Mouse (Mus musculus): Measurements from ENCODE around the gene Tmem145.

The Tmem145 gene

DNA sequence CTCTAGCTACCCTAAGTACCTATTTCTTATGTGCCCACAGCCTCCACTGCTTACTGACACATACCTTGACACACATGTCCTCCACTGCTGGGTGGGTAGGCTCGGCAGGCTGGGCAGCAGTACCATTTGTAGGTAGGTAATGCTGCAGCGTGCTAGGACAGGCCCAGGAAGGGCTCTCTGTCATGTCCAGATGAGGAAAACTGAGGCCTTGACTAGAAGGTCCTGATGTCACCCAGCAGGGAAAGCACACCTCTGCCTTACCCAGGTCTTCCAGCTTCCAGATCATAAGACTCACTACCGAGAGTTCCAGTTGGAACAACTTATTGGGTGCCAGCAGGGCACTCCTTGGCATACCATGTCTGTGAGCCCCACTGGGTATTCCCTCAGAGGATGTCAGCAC, 30.9 kb upstream of the Tmem145 start:
- in situ Hi-C loops (cut with MboI; ENCODE audit: unreplicated experiment in 2 of 2), result loop anchor here (5.0 to 25.0 kb wide), 5 partner anchors 33 to 713 kb away; partner anchors contain the start of gene Gsk3a (in 1 of the 2)

DNA sequence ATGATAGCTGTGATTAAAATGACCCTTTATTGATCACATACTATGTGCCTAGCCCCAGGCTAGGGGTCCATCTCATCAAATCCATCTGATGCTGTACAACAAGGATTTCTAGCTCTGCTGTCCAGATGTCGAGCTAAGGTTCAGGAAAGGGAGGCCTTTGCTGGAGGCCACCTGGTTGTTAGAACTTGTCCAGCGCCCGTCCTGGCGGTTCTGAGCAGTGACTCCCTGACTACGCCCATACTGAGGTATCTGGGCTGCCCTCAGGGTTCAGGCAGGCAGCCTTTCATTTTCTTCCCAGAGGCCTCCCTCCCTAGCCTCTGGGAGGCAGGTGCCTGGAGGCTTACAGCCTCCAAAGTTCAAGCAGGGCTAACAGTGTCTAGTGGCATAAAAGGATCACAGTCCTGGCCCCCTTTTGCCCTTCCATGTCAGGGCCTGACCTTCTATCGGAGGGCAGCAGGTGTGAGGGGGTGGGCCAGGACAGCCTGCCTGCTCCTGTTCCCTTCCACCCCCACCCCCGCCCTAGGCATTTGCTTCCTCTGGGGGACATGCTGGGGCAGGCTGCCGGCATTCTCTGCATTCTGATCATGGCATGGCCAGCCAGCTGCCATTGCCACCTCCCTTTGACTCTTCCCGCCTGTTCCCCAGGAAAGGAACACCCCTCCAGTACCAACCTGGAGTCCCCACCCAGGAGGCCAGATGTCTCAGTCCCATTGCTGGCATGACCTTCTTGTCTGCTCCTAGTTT, 30.2 kb upstream of the Tmem145 start:
- in situ Hi-C loops (cut with MboI; ENCODE audit: unreplicated experiment in 2 of 2), result loop anchor here (5.0 to 25.0 kb wide), 5 partner anchors 33 to 713 kb away; partner anchors contain the start of gene Gsk3a (in 1 of the 2)

DNA sequence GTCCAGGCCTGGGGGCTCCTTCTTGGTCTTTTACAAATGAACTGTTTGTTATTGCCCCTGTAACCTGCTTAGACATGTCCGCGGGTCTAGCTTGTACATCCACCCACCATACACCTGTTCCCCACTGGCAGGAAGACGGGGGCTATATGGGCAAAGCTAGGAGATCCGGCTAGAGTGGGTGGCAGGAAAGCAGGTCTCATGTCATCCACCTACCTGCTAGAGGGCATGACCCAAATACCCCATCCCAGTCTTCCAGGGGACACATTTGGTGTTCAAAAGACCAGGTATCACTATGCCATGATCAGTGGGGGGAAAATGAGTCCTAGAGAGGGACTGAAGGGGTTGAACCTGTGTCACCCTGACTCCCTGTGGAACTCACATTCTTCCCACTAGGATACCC, 28.5 kb upstream of the Tmem145 start:
- in situ Hi-C loops (cut with MboI; ENCODE audit: unreplicated experiment in 2 of 2), result loop anchor here (5.0 to 25.0 kb wide), 5 partner anchors 35 to 715 kb away; partner anchors contain the start of gene Gsk3a (in 1 of the 2)

DNA sequence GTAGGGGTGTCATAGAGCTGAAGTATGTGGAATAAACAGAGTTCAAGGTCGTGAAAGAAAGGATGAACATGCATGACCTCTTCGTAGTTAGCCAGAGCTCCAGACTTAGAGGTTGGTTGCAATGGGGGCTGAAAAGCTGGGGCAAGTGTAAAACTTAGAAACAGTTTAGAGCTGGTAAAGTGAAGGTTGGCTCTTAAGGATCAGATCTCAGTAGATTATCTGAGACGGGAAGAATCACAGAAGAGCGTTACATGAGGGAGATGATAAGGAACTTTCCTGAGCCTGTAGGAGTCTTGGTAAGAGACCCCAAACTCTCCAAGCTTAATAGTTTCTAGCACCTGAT, 27.9 kb upstream of the Tmem145 start:
- in situ Hi-C loops (cut with MboI; ENCODE audit: unreplicated experiment in 2 of 2), result loop anchor here (5.0 to 25.0 kb wide), 5 partner anchors 36 to 716 kb away; partner anchors contain the start of gene Gsk3a (in 1 of the 2)

DNA sequence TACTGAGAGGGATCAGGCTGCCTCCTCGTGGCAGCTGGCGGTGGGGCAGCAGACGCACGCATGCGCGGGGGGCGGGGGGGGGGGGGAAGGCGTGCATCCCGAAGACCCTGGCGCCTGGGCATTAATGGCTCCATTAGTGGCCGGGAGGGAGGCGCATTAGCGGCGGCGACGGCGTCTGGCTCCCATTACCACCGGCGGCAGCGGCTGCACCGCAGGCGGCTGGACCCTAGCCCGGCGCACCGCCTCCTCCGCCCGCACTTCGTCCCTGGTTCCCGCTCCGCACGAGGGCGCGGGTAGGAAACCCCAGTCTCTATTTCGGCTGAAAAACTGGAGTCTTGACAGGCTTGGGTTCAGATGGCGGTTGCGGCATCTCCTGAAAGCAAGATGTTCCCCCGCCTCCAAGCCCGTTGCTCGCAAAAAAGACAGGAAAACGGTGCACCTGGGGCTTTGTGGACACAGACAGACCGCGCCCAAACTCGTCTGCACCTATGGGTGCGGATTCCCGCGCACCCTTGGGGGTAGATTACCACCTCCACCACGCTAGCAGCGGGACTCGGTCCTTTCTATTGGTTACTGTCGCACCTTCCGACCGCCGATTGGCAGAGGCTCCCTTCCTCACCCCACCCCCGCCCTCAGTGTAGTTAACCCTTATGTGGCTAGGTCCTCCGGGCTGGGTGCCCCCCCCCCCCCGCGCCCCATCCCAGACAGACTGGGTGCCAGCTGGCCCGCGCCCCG, 27.4 kb upstream of the Tmem145 start:
- in situ Hi-C loops (cut with MboI; ENCODE audit: unreplicated experiment in 2 of 2), result loop anchor here (5.0 to 25.0 kb wide), 5 partner anchors 36 to 716 kb away; partner anchors contain the start of gene Gsk3a (in 1 of the 2)

DNA sequence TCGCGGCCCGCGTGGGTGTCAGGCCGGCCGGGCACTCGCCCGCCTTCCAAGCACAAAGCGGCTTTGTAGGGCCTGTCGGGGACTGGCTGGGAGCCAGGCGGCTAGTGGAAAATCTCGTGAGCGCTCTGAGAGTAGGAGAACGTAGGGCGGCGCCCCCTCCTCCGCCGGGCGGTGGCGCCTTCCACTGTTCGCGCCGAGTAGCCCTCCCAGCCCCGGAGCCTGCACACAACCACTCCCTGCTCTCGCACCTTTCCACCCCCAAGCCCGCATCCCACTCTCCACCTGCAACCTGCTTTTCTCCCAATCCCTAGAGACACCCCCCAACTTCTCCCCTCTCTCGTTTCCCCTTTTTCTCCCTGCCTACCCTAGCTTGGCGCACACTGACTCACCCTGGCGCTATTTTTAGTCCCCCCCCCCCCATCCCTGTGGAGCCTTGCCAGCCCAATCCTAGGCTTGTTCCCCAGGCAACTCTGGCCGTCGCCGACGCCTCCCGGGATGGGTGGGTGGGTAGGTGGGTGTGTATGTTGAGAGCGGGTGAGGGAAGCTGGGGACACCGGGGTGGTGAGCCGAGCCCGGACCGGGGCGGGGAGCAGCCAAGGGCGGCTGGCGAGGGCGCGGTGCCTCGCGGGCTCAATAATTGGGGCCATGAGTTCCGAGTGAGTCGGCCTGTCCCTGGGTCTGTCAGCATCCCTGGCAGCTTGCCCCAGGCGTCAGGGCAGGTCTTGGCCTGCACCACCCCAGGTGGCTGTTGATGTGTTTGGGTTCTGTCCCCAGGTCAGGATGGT, 26.6 kb upstream of the Tmem145 start:
- in situ Hi-C loops (cut with MboI; ENCODE audit: unreplicated experiment in 2 of 2), result loop anchor here (5.0 to 25.0 kb wide), 5 partner anchors 37 to 717 kb away; partner anchors contain the start of gene Gsk3a (in 1 of the 2)

DNA sequence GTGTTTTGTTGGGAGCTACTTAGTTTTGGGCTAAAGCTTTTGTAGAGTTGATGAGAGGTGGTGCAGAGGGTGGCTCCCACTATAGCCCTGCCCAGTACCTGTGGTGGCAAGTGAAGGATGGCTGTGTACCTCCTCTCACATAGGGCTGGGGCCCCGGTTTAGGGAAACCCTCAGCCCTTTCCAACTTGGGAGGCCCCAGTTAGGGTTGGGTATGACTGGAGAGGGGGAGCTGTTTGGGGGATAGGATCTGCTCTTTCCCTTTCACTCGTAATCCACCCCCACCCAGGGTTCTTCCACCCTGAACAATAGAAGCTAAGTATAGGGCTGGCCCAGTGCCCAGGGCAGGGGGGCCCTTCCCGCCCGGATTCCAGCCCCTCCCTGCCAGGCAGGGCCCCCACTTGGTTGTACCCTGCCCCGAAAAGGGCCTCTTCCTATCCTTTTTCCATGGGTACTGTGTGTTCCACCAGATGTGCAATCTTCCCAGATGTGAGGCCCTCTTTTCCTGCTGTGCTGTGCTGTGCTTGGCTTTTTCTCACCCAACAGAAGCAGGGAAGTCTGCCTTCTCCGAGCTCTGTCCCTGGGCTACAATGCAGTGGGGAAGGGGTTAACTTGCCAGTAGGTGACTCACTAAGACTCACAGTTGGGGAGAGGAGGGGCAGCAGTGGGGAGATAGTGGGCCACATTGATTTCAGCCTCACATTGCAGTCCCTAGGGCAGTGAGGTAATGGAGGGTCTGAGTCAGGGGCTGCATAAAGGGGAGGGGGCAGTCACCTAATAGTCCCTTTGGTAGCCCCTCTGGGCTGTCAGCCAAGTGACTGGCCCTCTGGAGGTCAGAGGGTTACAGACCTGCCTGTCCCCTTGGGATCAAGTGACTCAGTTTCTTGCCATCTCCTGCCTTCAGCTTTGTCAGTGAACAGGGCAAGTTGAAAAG, 25.8 kb upstream of the Tmem145 start:
- in situ Hi-C loops (cut with MboI; ENCODE audit: unreplicated experiment in 2 of 2), result loop anchor here (5.0 to 25.0 kb wide), 6 partner anchors 37 to 718 kb away; partner anchors contain the start of genes Megf8 (in 2 of the 2) and Gsk3a (in 1 of the 2)

DNA sequence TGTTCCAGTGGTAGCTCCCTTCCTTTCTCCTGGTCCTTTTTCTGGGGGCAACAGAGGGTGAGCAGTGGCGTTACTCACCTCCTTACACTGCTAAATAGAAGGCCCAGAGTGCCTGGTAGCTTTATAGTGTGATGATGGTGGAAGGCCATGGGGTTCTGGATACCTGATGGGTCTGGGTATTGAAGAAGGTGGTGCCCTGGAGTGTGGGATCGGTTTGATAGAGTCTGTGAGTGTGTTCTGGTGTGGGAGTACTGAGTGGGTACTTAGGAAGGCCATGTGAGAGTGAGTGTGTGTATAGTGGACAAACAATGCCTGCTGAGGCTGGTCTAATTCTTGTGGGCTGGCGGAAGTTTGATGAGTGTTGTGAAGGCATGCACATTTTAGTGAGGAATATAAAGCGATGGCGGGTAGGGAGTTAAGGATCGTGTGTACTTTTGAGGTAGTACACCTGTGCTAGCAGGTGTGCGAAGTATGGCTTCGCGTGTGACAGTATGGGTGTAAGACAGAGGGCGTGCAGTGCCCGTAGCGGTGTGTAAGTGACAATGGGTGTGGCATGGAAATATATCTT, 24.7 kb upstream of the Tmem145 start:
- in situ Hi-C loops (cut with MboI; ENCODE audit: unreplicated experiment in 2 of 2), result loop anchor here (5.0 to 25.0 kb wide), 2 partner anchors 36 to 719 kb away; partner anchors contain the start of gene Megf8 (in 2 of the 2)

DNA sequence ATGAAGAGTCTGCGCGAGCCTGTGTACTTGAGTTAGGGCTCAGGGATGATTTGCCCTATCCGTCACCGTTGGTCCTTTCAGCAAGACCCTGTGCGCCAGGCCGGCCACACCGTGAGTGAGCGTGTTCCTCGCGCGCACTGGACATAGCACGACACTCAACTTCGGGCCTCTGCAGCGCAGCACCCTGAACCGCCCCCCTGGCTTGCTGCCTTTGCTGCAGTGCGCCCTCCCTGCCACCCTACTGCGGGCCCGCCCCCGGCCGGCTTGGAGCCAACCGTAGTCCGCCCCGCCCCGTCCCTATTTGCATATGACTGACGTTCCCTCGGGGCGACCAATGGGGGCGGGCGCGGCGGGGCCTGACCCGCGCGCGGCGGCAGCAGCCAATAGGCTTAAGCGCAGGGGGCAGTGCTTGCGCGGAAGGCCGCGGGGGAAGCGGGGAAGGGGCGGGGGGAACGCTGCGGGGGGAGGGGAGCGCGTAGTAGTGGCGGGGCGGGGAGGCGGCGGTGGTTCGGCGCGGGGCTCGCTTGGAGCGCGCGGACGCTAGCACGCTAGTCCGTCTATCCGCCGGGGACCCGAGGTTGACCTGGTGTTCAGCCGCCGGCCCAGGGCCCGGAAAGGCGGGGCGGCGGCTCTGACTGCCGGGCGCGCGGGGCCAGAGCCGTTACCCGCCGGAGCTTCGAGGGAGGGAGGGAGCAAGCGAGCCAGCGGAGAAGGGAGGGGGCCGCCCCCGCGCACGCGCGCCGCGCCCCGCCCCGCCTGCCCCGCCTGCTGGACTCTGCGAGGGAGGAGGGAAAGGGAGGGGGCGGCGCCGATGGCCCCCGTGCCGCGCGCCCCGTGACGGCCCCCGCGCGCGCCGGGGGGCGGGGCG, 23.9 kb upstream of the Tmem145 start:
- in situ Hi-C loops (cut with MboI; ENCODE audit: unreplicated experiment in 2 of 2), result loop anchor here (5.0 to 25.0 kb wide), 2 partner anchors 35 to 720 kb away; partner anchors contain the start of gene Megf8 (in 2 of the 2)

DNA sequence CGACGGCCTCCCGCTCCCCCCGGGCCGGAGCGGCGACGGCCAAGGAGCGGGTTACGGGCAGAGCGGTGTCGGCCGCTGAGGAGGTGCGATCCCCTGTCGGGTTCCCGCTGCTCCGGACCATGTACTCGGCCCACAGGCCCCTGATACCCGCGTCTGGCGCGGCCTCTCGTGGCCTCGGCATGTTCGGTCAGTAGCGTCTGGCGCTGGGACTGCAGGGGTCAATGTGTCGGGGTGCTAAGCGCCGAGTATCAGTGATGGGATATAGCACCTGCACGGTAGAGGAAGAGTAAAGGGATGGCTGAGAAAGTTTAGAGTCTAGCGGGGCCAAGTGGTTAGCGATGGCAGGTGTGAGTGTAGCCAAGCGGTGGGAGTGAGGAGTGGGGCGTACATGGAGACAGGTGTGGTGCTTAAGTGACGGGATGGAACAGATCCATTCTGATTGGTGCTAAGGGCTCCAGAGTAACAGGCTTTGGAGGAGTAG, 23.1 kb upstream of the Tmem145 start:
- in situ Hi-C loops (cut with MboI; ENCODE audit: unreplicated experiment in 2 of 2), result loop anchor here (5.0 to 25.0 kb wide), 2 partner anchors 35 to 720 kb away; partner anchors contain the start of gene Megf8 (in 2 of the 2)

DNA sequence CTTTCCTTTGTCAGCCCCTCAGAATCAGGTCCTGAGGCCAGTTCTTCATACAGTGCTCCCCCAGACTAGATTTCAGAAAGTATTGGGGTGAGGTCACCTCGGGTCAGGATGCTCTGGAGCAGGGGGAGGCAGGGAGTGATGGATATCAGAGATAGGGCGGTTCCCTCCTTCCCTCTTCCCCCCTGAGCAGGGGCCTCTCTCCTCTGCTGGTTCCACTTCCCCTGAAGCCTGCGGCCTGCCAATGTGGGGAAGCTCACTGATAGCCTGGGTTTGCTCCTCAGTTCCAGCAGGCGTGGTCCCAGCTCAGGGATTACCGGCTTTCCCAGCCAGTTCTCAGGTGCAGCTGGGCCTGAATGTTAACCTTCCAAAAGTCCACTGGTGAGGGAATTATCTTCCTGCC, 22.3 kb upstream of the Tmem145 start:
- in situ Hi-C loops (cut with MboI; ENCODE audit: unreplicated experiment in 2 of 2), result loop anchor here (5.0 to 25.0 kb wide), 2 partner anchors 34 to 721 kb away; partner anchors contain the start of gene Megf8 (in 2 of the 2)

DNA sequence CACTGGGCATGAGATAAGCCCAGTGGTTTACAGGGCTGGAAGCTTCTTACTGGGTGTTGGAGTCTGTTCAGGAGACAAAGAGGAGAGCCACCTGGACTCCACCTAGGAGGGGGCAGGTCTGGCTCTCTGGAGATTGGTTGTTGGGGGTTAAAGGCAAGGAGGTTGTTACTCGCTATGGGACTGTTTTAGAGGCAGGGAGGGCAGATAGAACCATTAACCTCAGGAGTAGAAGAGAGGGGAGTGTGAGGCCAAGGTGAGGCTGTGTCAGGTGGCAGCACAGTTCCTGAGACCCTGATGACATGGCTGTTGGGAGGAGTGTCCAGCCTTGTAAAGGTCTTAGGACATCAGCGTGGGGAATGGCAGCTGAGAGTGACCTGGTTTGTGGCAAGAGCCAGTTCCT, 21.7 kb upstream of the Tmem145 start:
- in situ Hi-C loops (cut with MboI; ENCODE audit: unreplicated experiment in 2 of 2), result loop anchor here (5.0 to 25.0 kb wide), 2 partner anchors 33 to 722 kb away; partner anchors contain the start of gene Megf8 (in 2 of the 2)

DNA sequence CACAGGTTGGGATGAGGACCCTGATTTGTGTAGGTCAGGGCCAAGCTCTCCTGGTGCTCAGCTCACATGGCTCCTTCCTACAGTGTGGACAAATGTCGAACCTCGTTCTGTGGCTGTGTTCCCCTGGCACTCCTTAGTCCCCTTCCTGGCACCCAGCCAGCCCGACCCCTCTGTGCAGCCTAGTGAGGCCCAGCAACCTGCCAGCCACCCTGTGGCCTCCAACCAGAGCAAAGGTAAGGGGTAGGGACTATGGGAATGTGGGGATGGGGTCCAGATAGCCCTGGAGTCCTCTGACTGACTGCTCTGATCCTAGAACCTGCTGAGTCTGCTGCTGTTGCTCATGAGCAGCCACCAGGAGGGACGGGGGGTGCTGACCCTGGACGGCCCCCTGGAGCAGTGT, 21.1 kb upstream of the Tmem145 start:
- in situ Hi-C loops (cut with MboI; ENCODE audit: unreplicated experiment in 2 of 2), result loop anchor here (5.0 to 25.0 kb wide), 2 partner anchors 33 to 722 kb away; partner anchors contain the start of gene Megf8 (in 2 of the 2)

DNA sequence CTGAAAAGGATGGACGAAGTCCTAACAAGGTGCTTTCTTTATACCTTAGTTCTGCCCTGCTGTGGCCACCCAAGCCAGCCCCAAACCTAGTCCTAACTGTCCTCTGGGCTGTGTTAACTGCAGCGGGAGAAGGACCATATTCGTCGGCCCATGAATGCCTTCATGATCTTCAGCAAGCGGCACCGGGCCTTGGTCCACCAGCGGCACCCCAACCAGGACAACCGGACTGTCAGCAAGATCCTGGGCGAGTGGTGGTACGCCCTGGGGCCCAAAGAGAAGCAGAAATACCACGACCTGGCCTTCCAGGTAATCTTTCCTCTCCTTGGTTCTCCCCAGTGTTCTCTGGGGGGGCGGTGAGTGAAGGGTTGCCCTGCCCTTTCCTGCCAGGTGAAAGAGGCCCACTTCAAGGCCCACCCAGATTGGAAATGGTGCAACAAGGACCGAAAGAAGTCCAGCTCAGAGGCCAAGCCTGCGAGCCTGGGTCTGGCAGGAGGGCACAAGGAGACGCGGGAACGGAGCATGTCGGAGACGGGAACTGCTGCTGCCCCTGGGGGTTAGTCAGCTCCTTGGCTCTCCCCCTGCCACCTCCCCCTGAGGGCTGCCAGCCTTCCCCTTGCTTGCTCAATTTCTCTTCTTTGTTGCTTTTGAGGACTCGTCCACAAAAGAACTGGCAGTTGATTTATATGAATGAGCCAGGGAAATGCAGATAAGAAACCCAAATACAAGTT, 20.2 kb upstream of the Tmem145 start:
- in situ Hi-C loops (cut with MboI; ENCODE audit: unreplicated experiment in 2 of 2), result loop anchor here in 1 of 2 experiments (25.0 kb wide), 1 partner anchor 723 kb away; no protein-coding TSS in a partner anchor

DNA sequence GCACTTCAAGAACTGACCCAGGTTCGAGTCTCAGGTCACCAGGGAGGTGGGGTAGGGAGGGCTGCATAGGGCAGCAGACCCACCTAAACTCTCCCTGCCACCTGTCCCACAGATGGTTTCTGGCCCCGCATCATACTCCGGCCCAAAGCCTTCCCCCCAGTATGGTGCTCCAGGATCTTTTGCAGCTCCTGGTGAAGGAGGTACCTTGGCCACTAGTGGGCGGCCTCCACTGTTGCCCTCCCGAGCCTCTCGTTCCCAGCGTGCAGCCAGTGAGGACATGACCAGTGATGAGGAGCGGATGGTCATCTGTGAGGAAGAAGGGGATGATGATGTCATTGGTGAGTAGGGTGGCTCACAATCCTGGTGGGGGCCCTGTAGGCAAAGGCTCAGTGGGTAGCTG, 18.9 kb upstream of the Tmem145 start:
- in situ Hi-C loops (cut with MboI; ENCODE audit: unreplicated experiment in 2 of 2), result loop anchor here in 1 of 2 experiments (25.0 kb wide), 1 partner anchor 725 kb away; no protein-coding TSS in a partner anchor

DNA sequence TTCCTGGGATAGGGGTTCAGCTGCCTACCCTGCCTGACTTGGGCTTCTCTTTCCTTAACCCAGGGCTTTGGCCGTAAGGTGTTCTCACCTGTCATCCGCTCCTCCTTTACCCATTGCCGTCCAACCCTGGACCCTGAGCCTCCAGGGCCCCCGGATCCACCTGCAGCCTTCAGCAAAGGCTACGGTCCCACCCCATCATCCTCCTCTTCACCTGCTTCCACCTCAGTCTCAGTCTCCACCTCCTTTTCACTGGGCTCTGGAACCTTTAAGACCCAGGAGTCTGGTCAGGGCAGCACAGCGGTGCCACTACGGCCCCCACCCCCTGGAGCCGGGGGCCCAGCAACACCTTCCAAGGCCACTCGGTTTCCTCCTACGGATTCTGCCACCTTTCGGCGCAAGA, 17.9 kb upstream of the Tmem145 start:
- in situ Hi-C loops (cut with MboI; ENCODE audit: unreplicated experiment in 2 of 2), result loop anchor here in 1 of 2 experiments (25.0 kb wide), 1 partner anchor 726 kb away; no protein-coding TSS in a partner anchor

Measured in v-Abl transformed pro-B cells (cell line).